Mouse (Mus musculus): ENCODE measurements around the gene Fbxo22. TPM values are rescaled to one million over a fixed set of nuclear protein-coding genes. Genes with fewer than 3 reads are reported as not detected.

Gene Fbxo22
- total RNA-seq, 1 experiment from 2014 or later = 40.0 TPM

Other genes with a start within 250 kb of the Fbxo22 start
- gene Chrna5, start 228.0 kb upstream of the Fbxo22 start, total RNA-seq (2021) = 0.86 and 0.88 TPM in 2 replicates
- 7.4 and 11.2 TPM in 2 replicates for gene Chrna3, start 182.4 kb upstream of the Fbxo22 start, total RNA-seq (2021)
- gene Chrnb4, start 160.1 kb upstream of the Fbxo22 start, total RNA-seq (2021) = 5.9 and 6.2 TPM in 2 replicates
- gene Ube2q2, start 60.1 kb upstream of the Fbxo22 start, total RNA-seq (2021) = 54.8 and 57.1 TPM in 2 replicates
- gene Nrg4, start 117.9 kb downstream of the Fbxo22 start, total RNA-seq (2021) = 27.2 and 47.6 TPM in 2 replicates
- 0.58 and 1.3 TPM in 2 replicates for gene Tmem266, start 118.0 kb downstream of the Fbxo22 start, total RNA-seq (2021)